Mouse (Mus musculus): ENCODE data around the gene Lgals8.

GRCm38 (mm10) chr13:12408343-12409066 is 56.2 kb downstream of the Lgals8 start:
- TF ChIP-seq CTCF (IDR thresholded peaks at IDR 0.05; ENCODE audit: low read depth, low read length) (no peak), GATA1 (IDR thresholded peaks at IDR 0.05; ENCODE audit: borderline replicate concordance, low read length) (no peak), TAL1 (conservative IDR thresholded peaks at IDR 0.05; ENCODE audit: low read depth, low read length) (no peak), POLR2AphosphoS5 (IDR thresholded peaks at IDR 0.05; ENCODE audit: insufficient replicate concordance, low read depth, low read length) (no peak)

Data from G1E (cell line).